Mouse (Mus musculus) kidney, postnatal 4 days (tissue): Measurements from ENCODE around the gene Gpr37l1.
"Not testable (repeated sequence)": the region's sequence is repeated elsewhere in the genome, so short reads cannot be mapped to it uniquely, and the experiment has no call there.

Source experiments
- DNase-seq, 2 experiments: peaks; one replicate each; pipeline ENCODE4 v3.0.0; 2021; ENCODE audit warnings: mixed read lengths in 2 of 2

Gpr37l1 gene

GRCm38 (mm10) chr1:135167435-135167834 is at the start of gene Gpr37l1:
Gpr37l1 (minus strand) TSS chr1:135167681.
- no peak for DNase-seq

GRCm38 (mm10) chr1:135213772-135214640 is 46.5 kb upstream of the Gpr37l1 start:
- DNase-seq = no peak

- DNase-seq = no peak
These were observed 42.9 kb upstream of the Gpr37l1 start for GRCm38 (mm10) chr1:135210421-135210820.

- DNase-seq = no peak
These were observed 41.2 kb upstream of the Gpr37l1 start for GRCm38 (mm10) chr1:135208716-135209115.

- DNase-seq = no peak
These were observed 39.3 kb upstream of the Gpr37l1 start for GRCm38 (mm10) chr1:135206586-135207339.

- DNase-seq = no peak
These were observed 37.8 kb upstream of the Gpr37l1 start for GRCm38 (mm10) chr1:135205257-135205656.

GRCm38 (mm10) chr1:135204196-135205126 is 37.0 kb upstream of the Gpr37l1 start:
- DNase-seq = peak; percentile 44 to 49

GRCm38 (mm10) chr1:135200400-135200799 is 32.9 kb upstream of the Gpr37l1 start:
- no peak for DNase-seq

GRCm38 (mm10) chr1:135199014-135199819 is 31.7 kb upstream of the Gpr37l1 start:
- peak; percentile 55 to 73 for DNase-seq

GRCm38 (mm10) chr1:135198412-135198811 is 30.9 kb upstream of the Gpr37l1 start:
- no peak for DNase-seq

- no peak for DNase-seq
These were observed 28.5 kb upstream of the Gpr37l1 start for GRCm38 (mm10) chr1:135195907-135196440.

GRCm38 (mm10) chr1:135194335-135194734 is 26.9 kb upstream of the Gpr37l1 start:
- DNase-seq = not testable (repeated sequence)

- no peak for DNase-seq
These were observed 21.7 kb upstream of the Gpr37l1 start for GRCm38 (mm10) chr1:135189186-135189585.

GRCm38 (mm10) chr1:135188197-135188596 is 20.7 kb upstream of the Gpr37l1 start:
- DNase-seq = no peak

- not testable (repeated sequence) for DNase-seq
These were observed 19.5 kb upstream of the Gpr37l1 start for GRCm38 (mm10) chr1:135187016-135187415.

GRCm38 (mm10) chr1:135186427-135186826 is 18.9 kb upstream of the Gpr37l1 start:
- DNase-seq = no peak

- no peak for DNase-seq
These were observed 18.5 kb upstream of the Gpr37l1 start for GRCm38 (mm10) chr1:135185936-135186335.

GRCm38 (mm10) chr1:135183941-135184570 is 16.6 kb upstream of the Gpr37l1 start:
- DNase-seq = no peak

GRCm38 (mm10) chr1:135183448-135183847 is 16.0 kb upstream of the Gpr37l1 start:
- no peak for DNase-seq

GRCm38 (mm10) chr1:135182975-135183374 is 15.5 kb upstream of the Gpr37l1 start:
- DNase-seq = no peak
